Mouse (Mus musculus) olfactory bulb, adult 2 months (tissue): Measurements from ENCODE around the gene Tuba3a. TPM values are rescaled to one million over a fixed set of nuclear protein-coding genes. Genes with fewer than 3 reads are reported as not detected.
A peak's percentile ranks its signal among the peaks of the same experiment; 100 is the strongest.

Experiments used
- H3K27ac ChIP-seq: fragments of 200-500 bp; 2 replicates; pipeline ENCODE4 v1.5.1; 2012; ENCODE audit warnings: low read depth, low read length; ENCODE audit not compliant: insufficient read depth
- H3K4me1 ChIP-seq: fragments of 200-500 bp; 2 replicates; pipeline ENCODE4 v1.6.1; 2012; ENCODE audit warnings: low read length; ENCODE audit not compliant: control insufficient read depth, insufficient read depth
- H3K4me3 ChIP-seq: fragments of 200-500 bp; 2 replicates; pipeline ENCODE4 v1.5.1; 2012; ENCODE audit warnings: mild to moderate bottlenecking, low read depth, low read length, moderate library complexity; ENCODE audit not compliant: insufficient read depth
- CTCF ChIP-seq: fragments of 200-500 bp; IDR thresholded peaks from 2 replicates; pipeline ENCODE4 v1.5.1; 2012; ENCODE audit warnings: low read depth, mild to moderate bottlenecking, low read length, moderate library complexity; ENCODE audit not compliant: insufficient read depth
- POLR2A ChIP-seq: fragments of 200-500 bp; IDR thresholded peaks from 2 replicates; pipeline ENCODE4 v1.6.1; 2012; ENCODE audit warnings: mild to moderate bottlenecking, low read depth, low read length, moderate library complexity; ENCODE audit not compliant: insufficient read depth
- WGBS: fragments of 180-500 bp; shearing (Covaris S2); methylation state at CpG from one replicate; pipeline ENCODE4 v1.1.7; 2018; 5-methylcytosine and 5-hydroxymethylcytosine counted together
- polyA plus RNA-seq: library from polyadenylated mRNA; stranded (reverse); fragments of >200 nt; gene quantifications from 2 replicates; pipeline ENCODE4 v1.2.4, GENCODE M21; 2012; ENCODE audit warnings: low replicate concordance; ENCODE audit not compliant: missing spikeins, insufficient read depth, insufficient read length

The Tuba3a gene
- polyA plus RNA-seq, 1 experiment, result not detected

- 89% methylated on average over 8 of the region's 8 CpGs for WGBS
- no peak overlapping the region for H3K27ac ChIP-seq
- no peaks in the 10 kb centered on the region for H3K4me1 ChIP-seq
- TF ChIP-seq CTCF (no peak), POLR2A (no peak)
- H3K4me3 ChIP-seq, result no peak overlapping the region
These were observed 44.3 kb downstream of the Tuba3a start for GRCm38 (mm10) chr6:125241566-125241965.

GRCm38 (mm10) chr6:125240617-125241016 lies 45.2 kb downstream of the Tuba3a start:
- H3K4me3 ChIP-seq, result no peak overlapping the region
- WGBS, result 91% methylated on average over 5 of the region's 5 CpGs
- H3K4me1 ChIP-seq, result no peaks in the 10 kb centered on the region
- H3K27ac ChIP-seq, result no peak overlapping the region
- TF ChIP-seq POLR2A (no peak), CTCF (no peak)

- 94% methylated on average over 5 of the region's 5 CpGs for WGBS
- TF ChIP-seq CTCF (no peak), POLR2A (no peak)
These were observed 46.3 kb downstream of the Tuba3a start for GRCm38 (mm10) chr6:125239547-125239946.

GRCm38 (mm10) chr6:125238396-125238795 lies 47.4 kb downstream of the Tuba3a start:
- Histone ChIP-seq H3K4me1 (no peaks in the 10 kb centered on the region), H3K27ac (no peak overlapping the region), H3K4me3 (no peak overlapping the region)
- TF ChIP-seq CTCF (no peak), POLR2A (no peak)
- WGBS, result 81% methylated on average over 6 of the region's 6 CpGs

More at GRCm38 (mm10) chr6:125239547-125239946, 46.3 kb downstream of the Tuba3a start:
- Histone ChIP-seq H3K4me1 (no peaks in the 10 kb centered on the region), H3K4me3 (no peak overlapping the region), H3K27ac (no peak overlapping the region)

GRCm38 (mm10) chr6:125237421-125237820 lies 48.4 kb downstream of the Tuba3a start:
- H3K4me1 ChIP-seq, result no peaks in the 10 kb centered on the region
- WGBS, result 89% methylated on average over 4 of the region's 4 CpGs
- H3K4me3 ChIP-seq, result no peak overlapping the region
- no peak for TF ChIP-seq POLR2A
- no peak for TF ChIP-seq CTCF
- no peak overlapping the region for H3K27ac ChIP-seq

GRCm38 (mm10) chr6:125236782-125237181 lies 49.1 kb downstream of the Tuba3a start, which contains the start of gene Cd27:
Gene Cd27, minus strand, starts transcription at chr6:125237010.
- WGBS, result 31% methylated on average over 6 of the region's 6 CpGs
- H3K4me1 ChIP-seq, result no peaks in the 10 kb centered on the region
- peak within 1 kb of the TSS; percentile 21; the same call in 1 of the 2 replicates for H3K27ac ChIP-seq
- no peak within 1 kb of the TSS; the same call in 1 of the 2 replicates for H3K4me3 ChIP-seq
- no peak for TF ChIP-seq CTCF
- TF ChIP-seq POLR2A, result no peak

GRCm38 (mm10) chr6:125236341-125236740 lies 49.5 kb downstream of the Tuba3a start:
- no peaks in the 10 kb centered on the region for H3K4me1 ChIP-seq
- no peak overlapping the region; the same call in 1 of the 2 replicates for H3K27ac ChIP-seq
- TF ChIP-seq POLR2A, result no peak
- TF ChIP-seq CTCF, result no peak
- H3K4me3 ChIP-seq, result no peak overlapping the region; the same call in 1 of the 2 replicates
- 61% methylated on average over 6 of the region's 6 CpGs for WGBS

GRCm38 (mm10) chr6:125234520-125234828 lies 51.4 kb downstream of the Tuba3a start:
- TF ChIP-seq CTCF (no peak), POLR2A (no peak)
- H3K4me3 ChIP-seq, result no peak overlapping the region
- peaks cover 7% of the 10 kb centered on the region for H3K4me1 ChIP-seq
- no peak overlapping the region for H3K27ac ChIP-seq
- 84% methylated on average over 5 of the region's 5 CpGs for WGBS

- 61% methylated on average over 7 of the region's 7 CpGs for WGBS
- TF ChIP-seq CTCF (no peak), POLR2A (no peak)
- no peak overlapping the region for H3K4me3 ChIP-seq
- peaks cover 7% of the 10 kb centered on the region for H3K4me1 ChIP-seq
- no peak overlapping the region for H3K27ac ChIP-seq
These were observed 51.9 kb downstream of the Tuba3a start for GRCm38 (mm10) chr6:125233816-125234519.

- Histone ChIP-seq H3K4me3 (no peak overlapping the region), H3K4me1 (peaks cover 7% of the 10 kb centered on the region), H3K27ac (no peak overlapping the region)
- no peak for TF ChIP-seq CTCF
- no peak for TF ChIP-seq POLR2A
- 83% methylated on average over 6 of the region's 6 CpGs for WGBS
These were observed 53.3 kb downstream of the Tuba3a start for GRCm38 (mm10) chr6:125232516-125232915.
